Mouse (Mus musculus) thymus, adult 2 months (tissue): ENCODE measurements around the gene P3h4.

Experiments used
- CTCF ChIP-seq: fragments of 200-500 bp; IDR thresholded peaks from 2 replicates; pipeline ENCODE4 v1.5.1; 2012; ENCODE audit warnings: mild to moderate bottlenecking, control low read depth, low read length, moderate library complexity, borderline replicate concordance; ENCODE audit not compliant: control insufficient read depth, poor library complexity, insufficient read depth; ENCODE audit errors: extremely low read depth
- POLR2A ChIP-seq: fragments of 200-500 bp; IDR thresholded peaks from 2 replicates; pipeline ENCODE4 v1.6.1; 2012; ENCODE audit warnings: mild to moderate bottlenecking, low read length, control low read depth, moderate library complexity; ENCODE audit not compliant: control insufficient read depth, poor library complexity, insufficient read depth; ENCODE audit errors: extremely low read depth

DNA sequence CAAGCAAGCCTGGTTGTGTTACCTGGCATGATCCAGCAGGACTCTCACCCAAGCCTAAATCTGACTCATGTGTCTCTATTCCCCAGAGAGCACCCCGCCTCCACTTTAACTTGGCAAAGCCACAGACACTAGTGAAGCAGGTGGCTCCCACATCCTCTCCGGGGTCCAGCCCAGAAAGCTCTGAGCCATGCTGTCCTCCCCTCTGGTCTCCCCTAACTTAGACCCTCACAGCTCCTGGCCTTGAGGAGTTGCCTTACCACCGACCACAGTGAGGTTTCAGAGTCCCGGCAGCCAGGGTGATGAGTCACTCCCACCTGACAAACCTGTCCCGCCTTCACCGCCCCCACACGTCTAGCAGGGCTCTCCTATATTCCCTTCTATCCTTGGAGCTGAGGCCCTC, 20.9 kb downstream of the P3h4 start:
- TF ChIP-seq CTCF, result no peak
- no peak for TF ChIP-seq POLR2A
